Mouse (Mus musculus) embryonic fibroblast, embryonic 13.5 days (primary cell): ENCODE measurements at regions not wholly inside any gene's neighbourhood (a gene's known extent, or its start where the extent isn't known, plus 50 kb on each side); places are given as distances from the start of the nearest gene placed in this dataset.

Experiments
- CTCF ChIP-seq: IDR thresholded peaks from 2 replicates; pipeline ENCODE4 v1.5.1; 2011; ENCODE audit warnings: mild to moderate bottlenecking, control low read depth, low read length, moderate library complexity, borderline replicate concordance; ENCODE audit not compliant: insufficient read depth
- POLR2A ChIP-seq: IDR thresholded peaks from 2 replicates; pipeline ENCODE4 v1.6.1; 2011; ENCODE audit warnings: low read depth, mild to moderate bottlenecking, control low read depth, low read length, moderate library complexity

GRCm38 (mm10) chr15:36929088-36929487 is 78.5 kb downstream of the Zfp706 start:
- TF ChIP-seq POLR2A (no peak), CTCF (no peak)
